Mouse (Mus musculus) neural tube, embryonic 15.5 days (tissue): ENCODE measurements around the gene Ptgfrn. TPM values are rescaled to one million over a fixed set of nuclear protein-coding genes. Genes with fewer than 3 reads are reported as not detected.

Experiments
- ATAC-seq: fragments of 200-750 bp; cut with Nextera tagmentation; 2 replicates; pipeline ENCODE4 v1.8.0; 2017; ENCODE audit warnings: mild to moderate bottlenecking, moderate TSS enrichment, moderate library complexity; ENCODE audit not compliant: low FRiP score
- H3K27ac ChIP-seq: fragments of 300-500 bp; sonication (generic); replicated peaks from 2 replicates; pipeline ENCODE4 v1.5.1; 2015; ENCODE audit warnings: mild to moderate bottlenecking, inconsistent platforms
- H3K27me3 ChIP-seq: fragments of 300-500 bp; sonication (generic); replicated peaks from 2 replicates; pipeline ENCODE4 v1.6.1; 2015; ENCODE audit warnings: inconsistent platforms
- H3K36me3 ChIP-seq: fragments of 300-500 bp; sonication (generic); 2 replicates; pipeline ENCODE4 v1.6.1; 2015; ENCODE audit warnings: inconsistent platforms
- H3K4me1 ChIP-seq: fragments of 300-500 bp; sonication (generic); 2 replicates; pipeline ENCODE4 v1.6.1; 2015; ENCODE audit warnings: inconsistent platforms
- H3K4me2 ChIP-seq: fragments of 300-500 bp; sonication (generic); 2 replicates; pipeline ENCODE4 v1.6.1; 2015; ENCODE audit warnings: inconsistent platforms, mild to moderate bottlenecking, moderate library complexity
- H3K4me3 ChIP-seq: fragments of 300-500 bp; sonication (generic); replicated peaks from 2 replicates; pipeline ENCODE4 v1.5.1; 2015; ENCODE audit warnings: mild to moderate bottlenecking, inconsistent platforms
- H3K9ac ChIP-seq: fragments of 300-500 bp; sonication (generic); replicated peaks from 2 replicates; pipeline ENCODE4 v1.6.1; 2015; ENCODE audit warnings: mild to moderate bottlenecking, inconsistent platforms
- H3K9me3 ChIP-seq: fragments of 300-500 bp; sonication (generic); replicated peaks from 2 replicates; pipeline ENCODE4 v1.6.1; 2016; ENCODE audit warnings: inconsistent platforms
- WGBS: fragments of 180-500 bp; shearing (Covaris S2); methylation state at CpG from one replicate; pipeline ENCODE4 v1.1.7; 2015; ENCODE audit warnings: mixed read lengths; 5-methylcytosine and 5-hydroxymethylcytosine counted together
- polyA plus RNA-seq: library from polyadenylated mRNA; unstranded; fragments of >200 nt; fragmentation: Nextera tagmentation; extraction: Ambion mirVana; gene quantifications from 2 replicates; pipeline ENCODE4 v1.2.1, GENCODE M21; 2015

Ptgfrn gene
- polyA plus RNA-seq, 1 experiment from 2014 or later, result 3.0 TPM

GRCm38 (mm10) chr3:101101184-101101583 is 8.9 kb downstream of the Ptgfrn start:
- 90% methylated on average over 7 of the region's 7 CpGs for WGBS
- H3K9me3 ChIP-seq, result no peaks in the 10 kb centered on the region
- no peaks in the 10 kb centered on the region for H3K36me3 ChIP-seq
- H3K4me1 ChIP-seq, result peaks cover 33% of the 10 kb centered on the region
- H3K9ac ChIP-seq, result no peak overlapping the region
- ATAC-seq, result no peak
- H3K27me3 ChIP-seq, result no peaks in the 10 kb centered on the region
- no peak overlapping the region for H3K4me2 ChIP-seq
- H3K27ac ChIP-seq, result no peak overlapping the region
- no peak overlapping the region for H3K4me3 ChIP-seq

- ATAC-seq, result no peak
- H3K4me1 ChIP-seq, result peaks cover 24% of the 10 kb centered on the region
- WGBS, result 69% methylated on average over 9 of the region's 9 CpGs
Measured at GRCm38 (mm10) chr3:101099701-101100357, 10.2 kb downstream of the Ptgfrn start.

GRCm38 (mm10) chr3:101098073-101098472 is 12.0 kb downstream of the Ptgfrn start:
- Histone ChIP-seq H3K36me3 (no peaks in the 10 kb centered on the region), H3K4me3 (no peak overlapping the region), H3K9ac (no peak overlapping the region), H3K27me3 (no peaks in the 10 kb centered on the region), H3K27ac (no peak overlapping the region), H3K4me1 (peaks cover 16% of the 10 kb centered on the region), H3K9me3 (no peaks in the 10 kb centered on the region), H3K4me2 (no peak overlapping the region)
- WGBS, result 60% methylated on average over 4 of the region's 4 CpGs
- ATAC-seq, result no peak

More at GRCm38 (mm10) chr3:101099701-101100357, 10.2 kb downstream of the Ptgfrn start:
- Histone ChIP-seq H3K27me3 (no peaks in the 10 kb centered on the region), H3K4me2 (no peak overlapping the region), H3K36me3 (no peaks in the 10 kb centered on the region), H3K4me3 (no peak overlapping the region), H3K9me3 (no peaks in the 10 kb centered on the region), H3K9ac (no peak overlapping the region), H3K27ac (no peak overlapping the region)

GRCm38 (mm10) chr3:101097146-101097800 is 12.8 kb downstream of the Ptgfrn start:
- H3K27ac ChIP-seq, result no peak overlapping the region
- H3K4me2 ChIP-seq, result no peak overlapping the region
- WGBS, result 73% methylated on average over 9 of the region's 9 CpGs
- H3K36me3 ChIP-seq, result no peaks in the 10 kb centered on the region
- H3K9ac ChIP-seq, result no peak overlapping the region
- ATAC-seq, result no peak
- H3K9me3 ChIP-seq, result no peaks in the 10 kb centered on the region
- no peak overlapping the region for H3K4me3 ChIP-seq
- H3K27me3 ChIP-seq, result no peaks in the 10 kb centered on the region
- H3K4me1 ChIP-seq, result peaks cover 20% of the 10 kb centered on the region

- ATAC-seq, result no peak
- H3K4me3 ChIP-seq, result no peak overlapping the region
- WGBS, result 68% methylated on average over 5 of the region's 5 CpGs
- no peak overlapping the region for H3K4me2 ChIP-seq
- H3K9ac ChIP-seq, result no peak overlapping the region
- peaks cover 17% of the 10 kb centered on the region for H3K4me1 ChIP-seq
- no peaks in the 10 kb centered on the region for H3K9me3 ChIP-seq
- no peak overlapping the region for H3K27ac ChIP-seq
- H3K27me3 ChIP-seq, result no peaks in the 10 kb centered on the region
- H3K36me3 ChIP-seq, result no peaks in the 10 kb centered on the region
Measured at GRCm38 (mm10) chr3:101095761-101096449, 14.2 kb downstream of the Ptgfrn start.

GRCm38 (mm10) chr3:101092202-101092601 is 17.9 kb downstream of the Ptgfrn start:
- H3K36me3 ChIP-seq, result no peaks in the 10 kb centered on the region
- H3K27ac ChIP-seq, result no peak overlapping the region
- no peak overlapping the region for H3K4me3 ChIP-seq
- H3K4me2 ChIP-seq, result no peak overlapping the region
- ATAC-seq, result no peak
- H3K9ac ChIP-seq, result no peak overlapping the region
- no peaks in the 10 kb centered on the region for H3K9me3 ChIP-seq
- peaks cover 9% of the 10 kb centered on the region; the same call in 1 of the 2 replicates for H3K4me1 ChIP-seq
- WGBS, result 79% methylated on average over 13 of the region's 13 CpGs
- H3K27me3 ChIP-seq, result no peaks in the 10 kb centered on the region

GRCm38 (mm10) chr3:101086584-101087445 is 23.3 kb downstream of the Ptgfrn start:
- no peak overlapping the region for H3K4me2 ChIP-seq
- no peak overlapping the region for H3K4me3 ChIP-seq
- no peak overlapping the region for H3K9ac ChIP-seq
- H3K27ac ChIP-seq, result no peak overlapping the region
- H3K9me3 ChIP-seq, result no peaks in the 10 kb centered on the region
- no peaks in the 10 kb centered on the region for H3K27me3 ChIP-seq
- H3K4me1 ChIP-seq, result peaks cover 7% of the 10 kb centered on the region; the same call in 1 of the 2 replicates
- WGBS, result 66% methylated on average over 7 of the region's 7 CpGs
- H3K36me3 ChIP-seq, result no peaks in the 10 kb centered on the region
- no peak for ATAC-seq

- 83% methylated on average over 4 of the region's 4 CpGs for WGBS
- no peak for ATAC-seq
- H3K27ac ChIP-seq, result no peak overlapping the region
- H3K4me2 ChIP-seq, result no peak overlapping the region
- H3K9me3 ChIP-seq, result no peaks in the 10 kb centered on the region
- no peak overlapping the region for H3K4me3 ChIP-seq
- no peaks in the 10 kb centered on the region for H3K27me3 ChIP-seq
- peaks cover 6% of the 10 kb centered on the region; the same call in 1 of the 2 replicates for H3K36me3 ChIP-seq
- H3K4me1 ChIP-seq, result peaks cover 13% of the 10 kb centered on the region; the same call in 1 of the 2 replicates
- H3K9ac ChIP-seq, result no peak overlapping the region
Measured at GRCm38 (mm10) chr3:101080925-101081324, 29.2 kb downstream of the Ptgfrn start.

GRCm38 (mm10) chr3:101078344-101078743 is 31.7 kb downstream of the Ptgfrn start:
- H3K4me3 ChIP-seq, result no peak overlapping the region
- H3K27me3 ChIP-seq, result no peaks in the 10 kb centered on the region
- no peaks in the 10 kb centered on the region for H3K9me3 ChIP-seq
- peaks cover 13% of the 10 kb centered on the region; the same call in 1 of the 2 replicates for H3K4me1 ChIP-seq
- H3K36me3 ChIP-seq, result peaks cover 13% of the 10 kb centered on the region; the same call in 1 of the 2 replicates
- no peak overlapping the region for H3K27ac ChIP-seq
- H3K4me2 ChIP-seq, result no peak overlapping the region
- ATAC-seq, result no peak
- no peak overlapping the region for H3K9ac ChIP-seq
- WGBS, result 73% methylated on average over 1 of the region's 1 CpGs

GRCm38 (mm10) chr3:101077710-101078100 is 32.4 kb downstream of the Ptgfrn start:
- WGBS, result 67% methylated on average over 6 of the region's 6 CpGs
- no peak overlapping the region for H3K9ac ChIP-seq
- no peak for ATAC-seq
- H3K36me3 ChIP-seq, result peaks cover 14% of the 10 kb centered on the region; the same call in 1 of the 2 replicates
- no peaks in the 10 kb centered on the region for H3K9me3 ChIP-seq
- no peaks in the 10 kb centered on the region for H3K27me3 ChIP-seq
- H3K4me3 ChIP-seq, result no peak overlapping the region
- H3K27ac ChIP-seq, result no peak overlapping the region
- H3K4me2 ChIP-seq, result no peak overlapping the region
- H3K4me1 ChIP-seq, result peaks cover 15% of the 10 kb centered on the region; the same call in 1 of the 2 replicates
